Mouse (Mus musculus) right cerebral cortex, postnatal 25 days (tissue): Measurements from ENCODE around the gene Proser2.

Experiments used
- DNase-seq: peaks from one replicate; pipeline ENCODE4 v3.0.0; 2022

Gene Proser2

GRCm38 (mm10) chr2:6129555-6130355, at the start of gene Proser2:
TSS of gene Proser2 (minus strand) at chr2:6130211.
- DNase-seq: peak; percentile 62

- no peak for DNase-seq
Observed at GRCm38 (mm10) chr2:6179749-6180117, 49.7 kb upstream of the Proser2 start.

GRCm38 (mm10) chr2:6178901-6179748, 49.1 kb upstream of the Proser2 start:
- no peak for DNase-seq

- no peak for DNase-seq
Observed at GRCm38 (mm10) chr2:6173013-6173412, 43.0 kb upstream of the Proser2 start.

- DNase-seq: no peak
Observed at GRCm38 (mm10) chr2:6168560-6168959, 38.5 kb upstream of the Proser2 start.

GRCm38 (mm10) chr2:6167843-6168558, 38.0 kb upstream of the Proser2 start:
- peak; percentile 56 for DNase-seq

GRCm38 (mm10) chr2:6165771-6166170, 35.8 kb upstream of the Proser2 start:
- DNase-seq: no peak

- DNase-seq: no peak
Observed at GRCm38 (mm10) chr2:6164606-6165290, 34.7 kb upstream of the Proser2 start.

GRCm38 (mm10) chr2:6162366-6163040, 32.5 kb upstream of the Proser2 start:
- DNase-seq: no peak

- DNase-seq: no peak
Observed at GRCm38 (mm10) chr2:6159735-6160134, 29.7 kb upstream of the Proser2 start.

- no peak for DNase-seq
Observed at GRCm38 (mm10) chr2:6159219-6159618, 29.2 kb upstream of the Proser2 start.

- no peak for DNase-seq
Observed at GRCm38 (mm10) chr2:6157635-6158034, 27.6 kb upstream of the Proser2 start.

GRCm38 (mm10) chr2:6157208-6157607, 27.2 kb upstream of the Proser2 start:
- DNase-seq: no peak

- DNase-seq: no peak
Observed at GRCm38 (mm10) chr2:6149801-6150200, 19.8 kb upstream of the Proser2 start.

GRCm38 (mm10) chr2:6146901-6147300, 16.9 kb upstream of the Proser2 start:
- DNase-seq: no peak

GRCm38 (mm10) chr2:6146257-6146656, 16.2 kb upstream of the Proser2 start:
- DNase-seq: no peak

- DNase-seq: no peak
Observed at GRCm38 (mm10) chr2:6145611-6146010, 15.6 kb upstream of the Proser2 start.

- DNase-seq: no peak
Observed at GRCm38 (mm10) chr2:6142915-6143654, 13.1 kb upstream of the Proser2 start.

- DNase-seq: no peak
Observed at GRCm38 (mm10) chr2:6140572-6141161, 10.7 kb upstream of the Proser2 start.

GRCm38 (mm10) chr2:6133871-6134270, 3.9 kb upstream of the Proser2 start:
- no peak for DNase-seq

GRCm38 (mm10) chr2:6128881-6129280, 1.1 kb downstream of the Proser2 start:
- no peak for DNase-seq
